Mouse (Mus musculus) urinary bladder, postnatal 10 days (tissue): ENCODE results near the gene St6galnac4.

Experiments used
- DNase-seq: peaks from one replicate; pipeline ENCODE4 v3.0.0; 2022; ENCODE audit warnings: low spot score

Gene St6galnac4

GRCm38 (mm10) chr2:32570698-32571494 is 16.0 kb upstream of the St6galnac4 start, which contains the start of gene Dpm2:
TSS of gene Dpm2 (plus strand) at chr2:32570858.
- DNase-seq: peak; percentile 57

GRCm38 (mm10) chr2:32572196-32572595 is 14.7 kb upstream of the St6galnac4 start:
- no peak for DNase-seq

- no peak for DNase-seq
Measured at GRCm38 (mm10) chr2:32574497-32574896, 12.4 kb upstream of the St6galnac4 start, which contains the start of gene Pip5kl1. TSS of gene Pip5kl1 (plus strand) at chr2:32574797.

GRCm38 (mm10) chr2:32574901-32575585 is 11.9 kb upstream of the St6galnac4 start:
- no peak for DNase-seq

- no peak for DNase-seq
Measured at GRCm38 (mm10) chr2:32575586-32576160, 11.2 kb upstream of the St6galnac4 start, which contains the start of gene 9430097D07Rik. TSS of gene 9430097D07Rik (minus strand) at chr2:32575684.

GRCm38 (mm10) chr2:32576532-32576931 is 10.4 kb upstream of the St6galnac4 start:
- no peak for DNase-seq

GRCm38 (mm10) chr2:32578146-32579046 is 8.5 kb upstream of the St6galnac4 start:
- DNase-seq: no peak

GRCm38 (mm10) chr2:32581450-32582095 is 5.3 kb upstream of the St6galnac4 start:
- DNase-seq: no peak

GRCm38 (mm10) chr2:32582830-32583799 is 3.8 kb upstream of the St6galnac4 start:
- no peak for DNase-seq

- DNase-seq: no peak
Measured at GRCm38 (mm10) chr2:32585149-32585714, 1.7 kb upstream of the St6galnac4 start.

GRCm38 (mm10) chr2:32587731-32588321 is 931 bp downstream of the St6galnac4 start:
- DNase-seq: no peak

GRCm38 (mm10) chr2:32589213-32589795 is 2.4 kb downstream of the St6galnac4 start:
- no peak for DNase-seq

- no peak for DNase-seq
Measured at GRCm38 (mm10) chr2:32590224-32590623, 3.3 kb downstream of the St6galnac4 start.

- no peak for DNase-seq
Measured at GRCm38 (mm10) chr2:32591249-32591648, 4.4 kb downstream of the St6galnac4 start.

- no peak for DNase-seq
Measured at GRCm38 (mm10) chr2:32596725-32597124, 9.8 kb downstream of the St6galnac4 start.

- DNase-seq: no peak
Measured at GRCm38 (mm10) chr2:32597248-32597647, 10.4 kb downstream of the St6galnac4 start.

GRCm38 (mm10) chr2:32597699-32598098 is 10.8 kb downstream of the St6galnac4 start:
- no peak for DNase-seq

GRCm38 (mm10) chr2:32598506-32598905 is 11.6 kb downstream of the St6galnac4 start:
- no peak for DNase-seq

GRCm38 (mm10) chr2:32599409-32599808 is 12.5 kb downstream of the St6galnac4 start, which contains the start of gene St6galnac6:
TSS of gene St6galnac6 (plus strand) at chr2:32599709.
- DNase-seq: no peak
